Mouse (Mus musculus) layer of hippocampus, postnatal 10 days (tissue): ENCODE measurements around the gene Erbb4. TPM values are rescaled to one million over a fixed set of nuclear protein-coding genes. Genes with fewer than 3 reads are reported as not detected.
"Not testable (repeated sequence)": the region's sequence is repeated elsewhere in the genome, so short reads cannot be mapped to it uniquely, and the experiment has no call there.

Experiments
- DNase-seq, 2 experiments: peaks; one replicate each; pipeline ENCODE4 v3.0.0; 2021; ENCODE audit warnings: low spot score in 2 of 2
- total RNA-seq, 2 experiments: library from RNA; stranded (reverse); gene quantifications; 2 replicates each; pipeline ENCODE4 v1.2.3; 2021

The Erbb4 gene
- total RNA-seq, 2 experiments from 2014 or later, result 41.0 to 42.0 TPM

DNA sequence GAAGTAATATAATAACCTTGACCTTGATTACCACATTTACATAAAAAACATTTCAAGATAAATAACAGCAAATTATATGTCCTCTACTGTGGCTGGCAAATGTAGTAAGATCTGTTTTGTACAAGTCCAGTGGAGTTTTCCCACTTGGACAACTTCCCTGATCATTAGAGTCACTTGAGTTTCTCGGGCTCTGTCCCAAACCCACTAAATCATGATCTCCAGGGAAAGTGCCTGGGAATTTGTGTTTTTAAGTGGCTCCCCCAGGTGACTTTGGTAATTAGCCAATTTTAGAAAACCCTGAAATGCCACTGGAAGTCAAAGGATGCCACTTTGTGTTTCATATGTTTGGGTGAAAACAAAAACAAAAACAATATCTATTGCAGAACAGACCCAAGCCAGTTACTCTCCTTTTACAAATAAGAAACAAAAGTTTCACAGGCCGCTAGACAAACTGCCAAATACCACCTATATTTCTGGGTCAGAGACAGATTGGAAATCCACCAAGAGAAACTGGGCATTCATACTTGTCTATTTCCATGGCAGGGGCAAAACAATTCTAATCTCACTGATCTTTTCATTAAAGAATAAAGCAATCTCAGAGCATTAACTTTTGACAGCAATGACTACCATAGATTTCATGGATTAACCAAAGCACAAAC is 234.8 kb downstream of the Erbb4 start:
- DNase-seq, result no peak

DNA sequence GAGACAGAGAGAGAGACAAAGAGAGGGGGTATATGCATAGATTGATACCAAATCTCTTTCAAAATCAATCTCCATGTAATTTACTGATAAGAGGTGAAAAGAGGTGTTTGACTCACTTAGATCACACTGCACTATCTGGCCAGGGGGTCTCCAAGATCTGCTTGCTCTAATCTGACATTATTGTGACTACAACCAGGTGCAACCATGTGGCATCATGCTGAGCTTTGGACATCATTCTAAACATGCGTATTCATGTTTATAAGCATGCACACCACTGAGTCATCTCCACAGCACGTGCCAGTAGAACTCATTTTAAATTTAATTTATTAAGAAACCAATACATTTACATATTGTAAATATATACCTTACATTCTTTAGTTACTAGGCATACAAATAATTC is 247.5 kb downstream of the Erbb4 start:
- no peak for DNase-seq

DNA sequence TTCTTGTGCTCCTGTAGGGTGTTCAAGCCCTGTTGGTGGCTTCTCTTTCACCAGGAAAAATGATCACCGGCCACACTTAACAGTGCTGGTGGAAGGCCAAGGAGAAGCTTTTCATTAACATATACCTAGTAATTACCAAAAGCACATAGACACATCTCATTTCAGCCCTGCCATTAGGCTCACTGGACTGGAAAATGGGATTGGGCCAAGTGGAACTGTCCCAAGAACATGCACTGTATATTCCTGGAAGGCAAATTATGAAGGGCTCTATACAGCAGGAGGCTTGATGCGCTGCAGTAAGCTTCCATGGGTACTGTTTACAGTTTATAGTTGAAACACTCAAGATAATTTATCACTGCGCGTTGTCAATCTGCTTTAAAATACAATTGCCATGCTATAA is 248.4 kb downstream of the Erbb4 start:
- DNase-seq, result no peak

DNA sequence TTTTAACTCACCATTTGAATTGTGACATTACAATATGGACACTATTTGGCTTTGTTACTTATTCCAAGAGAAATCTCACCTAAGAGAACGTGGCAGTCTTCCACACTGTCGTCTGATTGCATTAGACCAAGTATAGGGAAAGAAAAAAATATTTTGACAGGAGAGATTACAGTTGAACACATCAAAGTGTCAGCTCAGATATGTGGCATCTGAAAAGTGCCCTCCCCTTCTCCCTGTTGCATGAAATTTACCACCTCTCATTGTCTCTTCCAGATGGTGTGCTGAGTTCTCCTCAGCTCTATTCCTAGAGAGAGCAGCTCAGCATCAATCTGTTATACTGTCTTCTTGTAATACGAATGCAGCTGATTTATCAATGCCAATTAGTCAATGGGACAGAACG is 268.5 kb downstream of the Erbb4 start:
- DNase-seq, result no peak

DNA sequence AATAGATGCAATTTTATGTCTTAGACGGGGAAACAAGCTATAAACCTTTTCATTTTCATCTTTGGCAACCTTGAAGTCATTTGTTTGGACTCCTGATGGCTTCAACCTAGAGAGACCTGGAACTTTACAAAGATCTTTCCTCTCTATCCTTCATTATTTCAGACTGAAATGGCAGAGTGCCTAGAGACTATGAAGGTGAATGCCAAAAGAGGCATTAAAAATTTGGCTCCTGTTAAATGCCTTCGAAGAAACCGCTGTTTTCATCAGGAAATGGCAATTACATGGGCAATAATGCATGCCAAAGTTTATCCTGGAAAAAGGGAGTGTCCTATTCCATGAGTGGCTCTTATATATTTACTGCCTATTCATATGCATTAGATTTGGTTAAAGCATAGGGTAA is 273.2 kb downstream of the Erbb4 start:
- no peak for DNase-seq

DNA sequence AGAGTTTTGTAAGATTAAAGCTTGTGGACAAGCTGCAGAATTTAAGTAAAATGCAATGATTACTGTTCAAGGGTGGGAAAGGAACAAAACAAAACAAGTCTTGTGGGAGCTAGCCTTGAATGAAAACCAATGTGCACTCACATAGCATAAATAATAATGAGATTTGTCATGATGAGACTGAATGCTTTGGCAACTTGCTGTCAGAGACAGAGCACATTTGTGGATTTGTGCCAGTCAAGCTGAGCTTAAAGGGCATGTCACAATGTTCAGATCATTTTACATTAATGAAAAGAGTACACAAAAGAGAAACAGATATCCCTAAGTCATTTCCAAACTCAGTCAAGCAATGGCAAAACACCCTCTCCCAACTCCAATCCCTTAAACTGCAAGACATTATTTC is 275.8 kb downstream of the Erbb4 start:
- no peak for DNase-seq

DNA sequence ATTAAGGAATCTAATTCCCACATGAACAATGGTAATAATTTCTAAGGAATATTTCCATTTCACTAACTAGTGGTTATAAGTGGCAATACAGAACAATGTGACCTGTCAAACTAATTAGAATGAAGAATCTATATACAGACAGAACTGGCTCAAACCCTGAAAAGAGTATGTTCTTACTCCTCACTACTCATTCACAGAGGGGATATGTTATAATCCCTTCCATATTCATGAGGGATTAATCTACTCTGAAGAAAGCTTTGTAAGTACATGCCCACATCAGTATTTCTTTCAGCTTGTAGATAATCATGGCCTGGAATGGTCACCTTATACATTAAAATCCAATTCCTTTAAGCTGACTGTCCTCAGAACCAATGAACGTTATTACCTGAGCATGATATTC is 276.3 kb downstream of the Erbb4 start:
- DNase-seq, result no peak

DNA sequence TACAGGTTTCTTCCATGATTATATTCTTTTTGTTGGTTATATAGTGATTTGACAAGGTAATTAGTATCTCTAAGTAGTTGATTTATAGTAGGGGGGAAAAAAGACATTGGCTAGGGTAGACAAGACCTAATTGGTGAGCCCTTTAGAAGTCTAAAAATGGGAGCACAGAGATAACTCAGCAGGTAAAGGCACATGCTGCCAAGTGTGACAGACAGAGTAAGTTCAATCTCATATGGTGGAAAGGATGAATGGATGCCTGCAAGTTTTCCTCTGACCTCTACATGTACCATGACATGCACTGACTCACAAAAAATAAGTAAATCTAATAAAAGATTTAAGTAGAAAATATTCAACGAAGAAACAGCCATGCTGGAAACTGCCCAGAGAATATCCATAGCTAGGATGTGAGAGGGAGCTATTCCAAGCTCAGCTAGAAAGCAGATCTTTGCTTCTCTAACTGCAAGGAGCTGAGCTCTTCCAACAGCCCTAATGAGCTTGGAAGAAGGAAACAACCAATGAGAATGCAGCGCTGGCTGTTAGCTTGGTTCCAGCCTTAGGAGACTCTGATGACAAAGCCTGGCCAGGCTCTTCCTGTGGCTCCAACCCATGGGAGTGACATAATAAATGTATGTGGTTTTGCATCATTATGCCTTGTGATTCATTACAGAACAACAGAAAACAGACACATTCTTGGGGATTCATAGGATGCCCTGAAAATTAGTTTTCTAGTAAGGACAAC is 277.2 kb downstream of the Erbb4 start:
- no peak for DNase-seq

DNA sequence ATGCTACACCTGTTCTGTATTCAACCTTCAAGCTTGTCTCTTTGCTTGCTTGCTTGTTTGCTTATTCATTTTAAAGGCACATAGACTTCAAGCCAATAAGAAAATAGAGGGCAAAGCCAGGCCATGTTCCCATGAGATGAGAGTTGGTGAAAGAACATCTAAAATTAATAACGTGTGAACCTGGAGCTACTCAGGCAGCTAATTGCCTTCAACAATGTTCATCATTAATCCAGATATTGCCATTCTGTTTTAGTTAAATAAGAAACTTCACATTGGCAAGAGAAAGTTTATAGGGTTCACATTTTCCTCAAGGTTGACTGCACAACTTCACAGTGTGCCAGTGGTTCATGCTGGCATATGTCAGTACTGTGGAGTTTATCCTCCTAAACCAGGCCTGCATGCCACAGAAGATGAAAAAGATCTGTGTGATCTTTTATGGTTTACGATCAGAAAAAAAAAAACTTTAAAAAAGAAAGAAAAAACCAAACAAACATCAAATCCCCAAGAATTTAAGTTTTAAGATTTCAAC is 284.7 kb downstream of the Erbb4 start:
- DNase-seq, result no peak

DNA sequence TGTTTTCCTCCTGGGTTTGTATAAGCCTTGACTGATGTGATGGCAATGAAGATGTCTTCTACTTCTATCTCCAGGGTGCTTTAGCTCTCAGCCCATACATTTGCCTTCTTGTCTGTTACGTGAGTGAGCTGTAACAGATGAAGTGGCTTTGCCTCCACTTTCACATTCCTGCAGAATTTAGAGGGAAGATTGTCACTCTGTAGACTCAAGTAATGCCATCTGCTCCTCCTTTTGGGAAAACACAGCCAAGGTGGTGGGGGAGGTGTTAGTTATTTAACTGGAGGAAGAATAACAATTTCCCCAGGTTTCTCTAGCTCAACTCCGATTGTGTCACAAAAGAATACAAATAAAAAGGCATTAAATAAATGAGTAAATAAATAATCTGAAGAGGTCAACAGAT is 301.1 kb downstream of the Erbb4 start:
- no peak for DNase-seq

DNA sequence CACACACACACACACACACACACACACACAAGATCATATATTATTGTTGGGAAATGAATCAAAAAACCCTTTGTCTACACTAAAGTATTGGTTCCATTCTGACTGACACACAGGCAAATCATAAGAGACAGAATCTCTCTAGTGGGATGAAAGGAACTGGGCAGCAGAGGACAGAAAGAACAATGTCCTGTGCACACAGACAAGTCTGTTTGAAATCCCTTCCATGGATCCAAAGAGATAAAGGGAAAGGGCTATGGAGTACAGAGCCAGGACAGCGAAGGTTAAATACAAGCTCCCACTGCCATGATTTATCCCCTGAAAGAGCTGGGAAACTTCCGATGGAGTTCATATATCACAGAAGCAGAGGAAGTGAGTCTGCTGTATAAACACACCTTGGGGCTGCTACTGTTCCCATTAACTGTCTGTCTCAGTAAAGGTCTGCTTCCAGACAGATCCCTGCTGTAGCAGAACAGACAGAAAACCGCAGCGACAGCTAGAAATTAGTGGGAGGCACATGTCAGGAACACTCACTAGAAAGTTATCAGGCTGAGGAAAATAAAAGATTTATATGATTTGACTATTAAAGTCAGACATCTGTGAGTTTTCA is 320.3 kb downstream of the Erbb4 start:
- no peak for DNase-seq

DNA sequence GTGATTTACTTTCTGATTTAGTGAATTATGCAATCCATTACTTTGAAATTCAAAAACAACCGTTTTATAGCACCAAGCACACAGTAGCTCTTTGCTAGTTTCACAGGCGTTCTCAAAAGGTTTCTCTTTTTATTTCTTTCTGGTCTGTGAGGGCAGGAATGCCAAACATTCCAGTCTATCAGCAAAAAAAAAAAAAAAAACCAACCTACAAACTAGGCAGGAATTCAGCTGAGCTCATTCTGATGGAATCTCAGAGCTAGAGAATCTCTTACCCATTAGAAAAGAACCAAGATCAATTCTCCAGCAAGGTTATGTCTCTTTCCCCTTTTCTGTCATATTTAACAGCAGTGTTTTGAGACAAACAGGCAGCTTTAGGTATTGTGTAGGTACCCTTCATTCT is 327.2 kb downstream of the Erbb4 start:
- DNase-seq, result no peak

DNA sequence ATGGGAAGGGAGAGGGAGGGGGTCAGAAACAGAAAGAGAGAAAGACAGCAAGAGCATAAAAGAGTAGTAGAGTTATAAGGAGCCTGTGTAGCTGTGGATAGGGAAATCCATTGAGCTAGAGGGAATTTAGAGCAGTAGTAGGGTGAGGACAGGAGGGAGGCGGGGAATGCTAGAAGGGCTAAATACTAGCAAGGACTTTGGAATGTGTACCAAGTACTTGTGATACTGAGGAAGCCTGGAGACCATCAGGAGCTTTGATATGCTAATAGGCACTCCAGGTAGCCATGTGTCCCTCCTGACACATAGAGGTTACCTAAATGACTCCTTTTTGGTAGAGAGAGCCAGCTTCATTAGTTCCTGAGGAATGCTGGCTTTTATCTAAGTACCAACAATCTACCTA is 327.8 kb downstream of the Erbb4 start:
- DNase-seq, result no peak

DNA sequence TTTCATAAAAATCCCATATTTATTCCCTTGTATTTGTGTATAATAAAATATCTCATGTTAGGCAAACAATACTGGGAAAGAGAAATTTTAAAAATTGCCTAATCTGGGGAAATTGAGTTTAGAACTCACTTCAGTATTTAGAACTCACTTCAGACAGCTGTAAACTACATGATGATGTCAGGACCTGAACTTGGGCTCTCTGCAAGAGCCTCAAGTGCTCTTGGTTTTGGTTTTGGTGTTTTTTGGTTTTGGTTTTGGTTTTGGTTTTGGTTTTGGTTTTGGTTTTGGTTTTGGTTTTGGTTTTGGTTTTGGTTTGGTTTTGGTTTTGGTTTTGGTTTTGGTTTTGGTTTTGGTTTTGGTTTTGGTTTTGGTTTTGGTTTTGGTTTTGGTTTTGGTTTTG is 341.8 kb downstream of the Erbb4 start:
- DNase-seq, result not testable (repeated sequence)

DNA sequence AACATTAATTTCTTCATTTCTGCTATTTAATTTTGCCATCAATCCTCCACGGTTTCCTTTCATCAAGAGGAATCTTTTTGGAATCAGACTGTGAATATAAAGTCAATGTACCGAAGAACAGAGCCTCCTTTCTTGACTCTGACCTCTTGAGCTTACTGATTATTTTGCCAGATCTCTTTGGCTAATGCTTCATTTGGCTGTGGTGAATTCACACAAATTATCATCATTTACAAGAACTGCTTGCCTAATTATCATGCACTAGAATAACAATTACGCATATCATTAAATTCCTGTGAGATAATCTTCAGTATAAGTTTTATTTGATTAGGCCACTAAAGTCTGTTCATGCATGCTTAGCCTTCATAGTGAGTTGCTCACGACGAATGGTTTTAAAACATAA is 345.4 kb downstream of the Erbb4 start:
- DNase-seq, result no peak

DNA sequence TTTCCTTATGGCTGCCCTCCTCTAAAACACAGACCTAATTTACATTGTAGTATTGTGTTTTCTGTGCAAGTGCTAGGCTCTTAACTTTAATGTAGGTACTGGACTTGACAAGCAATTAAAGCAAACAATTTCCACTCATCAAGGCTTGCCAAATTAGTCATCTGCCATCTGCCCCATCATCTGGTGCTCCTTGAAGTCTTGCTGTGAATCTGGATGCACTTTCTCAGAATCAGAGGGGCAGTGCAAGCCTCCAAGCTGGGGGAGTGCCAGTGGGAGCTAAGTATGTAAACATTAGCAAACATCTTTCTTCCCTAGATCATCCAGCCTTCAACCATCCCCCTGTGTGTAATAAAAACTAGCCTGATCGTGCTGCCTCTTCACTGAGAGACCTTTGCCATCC is 358.9 kb downstream of the Erbb4 start:
- DNase-seq, result peak; percentile 6 to 19

DNA sequence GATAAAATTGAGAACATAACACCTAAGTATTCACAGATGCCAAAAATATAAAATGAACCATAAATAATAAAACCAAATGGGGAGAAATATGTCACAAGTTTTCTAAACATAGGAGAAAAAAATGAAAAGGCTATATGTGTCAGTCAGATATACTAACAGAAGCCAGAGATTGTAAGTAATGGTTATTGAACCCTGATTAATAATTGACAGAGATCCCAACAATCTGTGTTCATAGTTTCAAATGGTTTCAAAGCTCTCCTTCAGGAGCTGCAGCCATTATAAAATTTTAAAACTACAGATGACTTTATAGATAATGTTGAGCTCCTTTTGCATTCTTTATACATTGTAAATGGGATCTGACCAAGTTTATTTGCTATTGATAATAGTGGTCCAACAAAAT is 426.4 kb downstream of the Erbb4 start:
- no peak for DNase-seq

DNA sequence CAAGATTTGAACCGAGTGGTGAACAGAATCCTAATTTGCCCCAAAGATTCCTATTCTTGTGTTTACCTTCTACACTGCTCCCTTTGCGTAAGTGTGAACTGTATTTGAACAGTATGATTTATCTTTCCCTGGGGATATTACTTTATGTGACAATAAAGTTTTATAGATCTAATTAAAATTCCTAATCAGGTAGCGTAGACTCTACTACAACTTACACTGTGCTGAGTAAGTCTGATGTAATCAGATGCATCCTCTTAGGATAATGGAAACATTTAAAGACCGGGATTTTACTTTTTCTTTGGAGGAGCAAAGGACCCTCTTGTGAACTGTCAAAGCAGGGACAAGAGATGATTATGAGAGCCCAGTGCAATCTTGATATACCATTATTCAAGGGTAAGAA is 433.2 kb downstream of the Erbb4 start:
- DNase-seq, result no peak

DNA sequence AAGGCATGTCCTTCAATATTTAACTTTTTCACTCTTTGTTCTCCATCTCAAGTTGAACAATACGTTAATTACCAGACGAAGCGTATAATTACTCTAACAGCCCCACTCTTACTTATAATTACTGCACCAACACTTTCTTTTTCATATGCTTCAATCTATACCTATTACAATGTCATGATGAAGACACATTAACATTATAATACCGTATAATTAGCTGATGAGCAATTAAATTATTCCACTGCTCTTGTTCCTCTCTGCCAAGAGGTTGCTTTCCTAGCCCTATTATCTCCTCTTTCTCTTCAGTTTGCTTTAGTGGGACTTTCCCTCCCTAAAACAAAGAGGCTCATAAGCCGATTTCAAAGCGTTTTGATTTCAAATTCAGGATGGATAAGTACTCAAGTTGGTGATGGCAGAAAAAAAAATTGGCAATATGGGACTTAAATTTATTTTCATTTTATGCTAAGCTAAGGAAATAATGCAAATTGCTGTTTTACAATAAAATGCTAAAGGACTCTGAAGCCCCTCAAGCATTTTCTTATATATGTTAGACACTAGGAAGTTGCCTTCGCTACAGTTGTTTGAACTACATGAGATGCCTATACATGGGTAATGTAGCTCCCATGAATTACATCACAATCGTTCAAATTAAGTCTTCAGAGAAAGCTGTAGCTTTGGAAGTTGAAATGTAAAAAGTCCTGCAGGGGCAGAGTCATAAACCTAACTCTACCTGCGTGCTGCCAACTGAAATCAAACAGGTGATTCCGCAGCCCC is 440.8 kb downstream of the Erbb4 start:
- no peak for DNase-seq

DNA sequence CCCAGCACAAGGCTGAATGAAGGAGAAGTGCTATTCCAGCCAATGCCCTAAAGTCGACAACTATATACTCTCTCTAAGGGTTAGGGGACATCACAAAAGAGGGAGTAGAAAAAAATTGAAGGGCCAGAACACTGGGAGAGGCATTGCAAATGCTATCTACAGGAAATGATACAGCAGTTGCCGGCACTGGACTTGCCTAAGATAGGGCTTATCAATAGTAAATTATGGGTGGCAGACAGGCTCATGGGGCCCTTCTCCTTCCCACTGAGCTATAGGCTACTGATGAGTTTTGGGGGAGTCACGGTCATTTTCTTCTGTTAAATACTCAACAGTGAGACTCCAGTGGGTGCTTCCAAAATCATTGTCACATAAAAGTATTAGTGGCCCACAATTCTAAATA is 517.4 kb downstream of the Erbb4 start:
- DNase-seq, result no peak

DNA sequence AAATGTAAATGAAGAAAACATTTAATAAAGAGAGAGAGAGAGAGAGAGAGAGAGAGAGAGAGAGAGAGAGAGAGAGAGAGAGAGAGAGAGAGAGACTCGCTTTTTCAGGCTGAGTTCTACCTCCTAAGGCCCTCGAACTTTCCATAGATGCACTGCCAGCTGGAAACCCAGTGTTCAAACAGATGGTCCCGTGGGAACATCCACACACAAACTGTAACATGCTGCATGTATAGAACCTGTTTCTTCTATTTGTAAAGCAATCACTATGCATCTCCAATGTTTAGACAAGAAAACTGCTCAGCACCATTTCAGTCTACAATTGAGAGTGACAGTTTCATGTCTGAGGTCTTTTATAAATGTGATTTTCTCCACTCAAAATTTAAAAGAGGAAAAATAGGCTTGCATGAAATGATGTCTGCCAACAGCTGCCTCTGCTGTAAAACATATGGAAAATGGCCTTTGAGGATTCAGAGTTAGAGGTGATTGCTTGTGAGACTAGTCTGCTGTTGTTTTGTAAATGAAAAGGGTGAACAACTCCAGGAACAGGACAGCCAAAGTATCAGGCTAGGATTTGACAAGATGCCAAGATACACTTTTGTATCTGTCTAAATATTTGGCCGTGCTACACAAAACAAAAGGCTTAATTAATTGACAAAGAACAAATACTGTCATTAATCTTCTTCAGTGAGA is 533.9 kb downstream of the Erbb4 start:
- no peak for DNase-seq
